Mouse (Mus musculus) hindbrain, embryonic 13.5 days (tissue): ENCODE data around the gene Apoh. TPM values are rescaled to one million over a fixed set of nuclear protein-coding genes. Genes with fewer than 3 reads are reported as not detected.
A peak's percentile ranks its signal among the peaks of the same experiment; 100 is the strongest.

Experiments
- ATAC-seq: fragments of 200-750 bp; cut with Nextera tagmentation; 2 replicates; pipeline ENCODE4 v1.8.0; 2017; ENCODE audit warnings: moderate TSS enrichment; ENCODE audit not compliant: low FRiP score
- H3K27ac ChIP-seq: fragments of 300-500 bp; sonication (generic); 2 replicates; pipeline ENCODE4 v1.5.1; 2015; ENCODE audit warnings: inconsistent platforms, mild to moderate bottlenecking, moderate library complexity
- H3K27me3 ChIP-seq: fragments of 300-500 bp; sonication (generic); 2 replicates; pipeline ENCODE4 v1.6.1; 2015; ENCODE audit warnings: mild to moderate bottlenecking, inconsistent platforms
- H3K36me3 ChIP-seq: fragments of 300-500 bp; sonication (generic); 2 replicates; pipeline ENCODE4 v1.6.1; 2015; ENCODE audit warnings: mild to moderate bottlenecking, inconsistent platforms
- H3K4me1 ChIP-seq: fragments of 300-500 bp; sonication (generic); replicated peaks from 2 replicates; pipeline ENCODE4 v1.6.1; 2015; ENCODE audit warnings: inconsistent platforms
- H3K4me2 ChIP-seq: fragments of 300-500 bp; sonication (generic); 2 replicates; pipeline ENCODE4 v1.6.1; 2015; ENCODE audit warnings: inconsistent platforms, mild to moderate bottlenecking, moderate library complexity
- H3K4me3 ChIP-seq: fragments of 300-500 bp; sonication (generic); 2 replicates; pipeline ENCODE4 v1.5.1; 2015; ENCODE audit warnings: mild to moderate bottlenecking, inconsistent platforms
- H3K9ac ChIP-seq: fragments of 300-500 bp; sonication (generic); 2 replicates; pipeline ENCODE4 v1.6.1; 2015; ENCODE audit warnings: mild to moderate bottlenecking, inconsistent platforms
- H3K9me3 ChIP-seq: fragments of 300-500 bp; sonication (generic); 2 replicates; pipeline ENCODE4 v1.6.1; 2016; ENCODE audit warnings: inconsistent platforms
- WGBS: fragments of 180-500 bp; shearing (Covaris S2); methylation state at CpG from one replicate; pipeline ENCODE4 v1.1.7; 2015; 5-methylcytosine and 5-hydroxymethylcytosine counted together
- polyA plus RNA-seq: library from polyadenylated mRNA; unstranded; fragments of >200 nt; fragmentation: Nextera tagmentation; extraction: Ambion mirVana; gene quantifications from 2 replicates; pipeline ENCODE4 v1.2.1, GENCODE M21; 2015

The Apoh gene
- polyA plus RNA-seq, result 0.14 and 0.66 TPM in 2 replicates

- WGBS, result under 1% methylated on average over 74 of the region's 75 CpGs
- Histone ChIP-seq H3K36me3 (no peaks in the 10 kb centered on the region), H3K4me3 (peak within 1 kb of the TSS; percentile 76), H3K9me3 (no peaks in the 10 kb centered on the region), H3K4me1 (peaks cover 28% of the 10 kb centered on the region), H3K4me2 (peak within 1 kb of the TSS; percentile 100), H3K27ac (peak within 1 kb of the TSS; percentile 93), H3K9ac (peak within 1 kb of the TSS; percentile 88), H3K27me3 (peaks cover 20% of the 10 kb centered on the region)
- peak; percentile 78 for ATAC-seq
Observed at GRCm38 (mm10) chr11:108342781-108343768, at the start of gene Apoh. Gene Apoh (plus strand): TSS chr11:108343354.

DNA sequence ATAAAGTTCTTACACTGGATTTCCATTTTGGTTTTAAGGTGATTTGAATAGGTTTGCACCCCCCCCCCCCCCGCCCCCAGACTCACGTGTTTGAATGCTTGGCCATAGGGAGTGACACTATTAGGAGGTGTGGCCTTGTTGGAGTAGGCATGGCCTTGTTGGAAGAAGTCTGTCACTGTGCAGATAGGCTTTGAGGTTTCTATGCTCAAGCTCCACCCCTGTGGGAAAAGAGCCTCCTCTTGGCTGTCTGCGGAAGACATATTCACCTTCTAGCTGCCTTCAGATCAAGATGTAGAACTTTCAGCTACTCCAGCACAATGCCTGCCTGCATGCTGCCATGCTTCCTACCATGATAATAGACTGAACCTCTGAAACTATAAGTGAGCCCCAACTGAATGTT is 49.3 kb upstream of the Apoh start:
- no peaks in the 10 kb centered on the region for H3K27me3 ChIP-seq
- no peak overlapping the region for H3K4me3 ChIP-seq
- no peak overlapping the region for H3K4me2 ChIP-seq
- no peak overlapping the region for H3K27ac ChIP-seq
- H3K4me1 ChIP-seq, result 0 out of 2 replicates have a peak, but pooled peaks cover 5% of the 10 kb centered on the region
- no peaks in the 10 kb centered on the region for H3K9me3 ChIP-seq
- 70% methylated on average over 3 of the region's 3 CpGs for WGBS
- H3K36me3 ChIP-seq, result no peaks in the 10 kb centered on the region
- no peak overlapping the region for H3K9ac ChIP-seq
- no peak for ATAC-seq

DNA sequence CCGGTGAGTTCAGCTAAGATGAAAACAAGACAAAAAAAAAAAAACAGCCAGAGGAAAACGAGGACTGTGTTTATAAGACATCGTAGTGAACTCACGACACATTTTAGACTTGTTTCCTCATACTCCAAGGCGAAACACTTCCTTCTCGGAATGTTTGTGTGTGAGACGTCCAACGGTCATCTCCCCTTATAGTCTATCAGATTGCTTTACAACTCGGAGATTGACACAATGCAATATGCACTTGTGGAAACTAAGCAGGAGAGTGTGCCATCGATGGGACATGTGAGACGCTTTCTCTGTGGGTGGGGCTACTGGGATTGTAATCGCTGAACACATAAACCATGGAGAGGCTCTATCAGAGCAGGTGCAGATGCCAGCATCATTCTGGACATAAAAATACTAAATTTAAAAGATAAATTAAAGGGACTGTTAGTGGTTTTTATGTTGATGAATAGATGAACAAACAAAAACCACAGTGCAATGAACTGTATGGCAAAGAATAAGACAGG is 48.8 kb upstream of the Apoh start:
- Histone ChIP-seq H3K4me1 (0 out of 2 replicates have a peak, but pooled peaks cover 5% of the 10 kb centered on the region), H3K27ac (no peak overlapping the region), H3K4me3 (no peak overlapping the region), H3K4me2 (no peak overlapping the region), H3K9ac (no peak overlapping the region), H3K9me3 (no peaks in the 10 kb centered on the region), H3K27me3 (no peaks in the 10 kb centered on the region), H3K36me3 (no peaks in the 10 kb centered on the region)
- WGBS, result 94% methylated on average over 12 of the region's 12 CpGs
- no peak for ATAC-seq

GRCm38 (mm10) chr11:108295373-108295772 is 47.8 kb upstream of the Apoh start:
- H3K9ac ChIP-seq, result no peak overlapping the region
- no peak for ATAC-seq
- no peaks in the 10 kb centered on the region for H3K9me3 ChIP-seq
- peaks cover 14% of the 10 kb centered on the region for H3K4me1 ChIP-seq
- no peak overlapping the region for H3K4me3 ChIP-seq
- no peaks in the 10 kb centered on the region for H3K27me3 ChIP-seq
- no peak overlapping the region for H3K27ac ChIP-seq
- no peaks in the 10 kb centered on the region for H3K36me3 ChIP-seq
- no peak overlapping the region for H3K4me2 ChIP-seq

DNA sequence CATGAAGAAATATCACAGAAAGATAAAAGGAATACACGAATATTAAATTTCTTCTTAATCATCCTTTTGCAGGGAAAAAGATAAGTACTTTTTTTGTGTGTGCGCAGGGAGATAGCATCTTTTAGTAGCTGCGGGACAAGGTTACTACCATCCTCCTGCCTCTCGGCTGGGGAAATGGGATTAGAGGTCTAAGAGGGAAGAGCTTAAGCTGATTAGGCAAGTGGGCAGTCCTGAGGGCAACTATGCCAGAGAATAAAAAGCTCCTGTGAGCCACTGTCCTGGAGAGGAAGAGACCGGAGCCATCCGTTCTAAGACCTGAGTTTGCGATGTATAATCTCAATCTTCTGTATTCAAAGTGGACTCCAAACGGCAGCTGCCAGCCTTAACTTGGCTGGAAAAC is 45.2 kb upstream of the Apoh start:
- no peak for ATAC-seq
- no peak overlapping the region for H3K9ac ChIP-seq
- H3K4me3 ChIP-seq, result no peak overlapping the region
- no peak overlapping the region for H3K27ac ChIP-seq
- WGBS, result 65% methylated on average over 8 of the region's 8 CpGs
- H3K36me3 ChIP-seq, result no peaks in the 10 kb centered on the region
- H3K27me3 ChIP-seq, result no peaks in the 10 kb centered on the region
- peaks cover 19% of the 10 kb centered on the region for H3K4me1 ChIP-seq
- no peaks in the 10 kb centered on the region for H3K9me3 ChIP-seq
- no peak overlapping the region for H3K4me2 ChIP-seq

DNA sequence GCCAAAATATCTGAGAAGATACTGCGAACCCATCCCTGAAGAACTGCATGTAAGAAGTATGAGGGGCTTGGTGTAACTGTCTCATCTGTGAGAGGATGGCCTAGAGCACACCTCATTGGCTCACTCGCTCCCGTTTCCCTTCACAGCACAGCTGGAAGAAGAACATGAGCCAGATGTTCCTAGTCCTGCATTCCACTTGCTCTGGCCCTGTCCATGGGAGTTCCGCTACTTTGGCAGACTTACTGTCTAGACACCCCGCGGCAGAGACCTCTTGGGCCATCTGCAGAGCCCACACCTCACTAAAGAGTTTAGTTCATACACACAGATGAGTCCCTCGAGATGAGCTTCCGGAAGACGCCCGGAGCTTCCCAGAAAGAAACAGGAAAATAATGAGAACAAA is 43.2 kb upstream of the Apoh start:
- 88% methylated on average over 10 of the region's 10 CpGs for WGBS
- ATAC-seq, result no peak

DNA sequence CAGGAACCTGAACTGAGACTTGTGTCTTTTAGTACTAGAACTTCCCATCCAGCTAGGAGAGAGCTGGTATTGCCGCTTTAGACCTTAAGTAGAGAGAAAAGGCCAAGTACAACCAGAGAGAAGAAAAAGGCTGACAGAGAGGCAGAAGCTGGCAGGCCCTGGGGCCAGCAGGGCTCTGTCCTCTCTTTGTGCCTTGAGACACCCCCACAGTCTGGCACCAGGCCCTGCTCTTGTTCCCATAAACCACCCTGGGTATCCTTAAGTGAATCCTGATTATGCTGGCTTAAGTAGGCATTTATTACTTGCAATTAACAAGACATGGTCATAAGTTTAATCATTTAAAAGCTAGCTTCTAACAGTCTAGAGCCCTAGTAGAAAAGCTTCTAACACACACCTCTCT is 42.7 kb upstream of the Apoh start:
- WGBS, result 95% methylated on average over 1 of the region's 1 CpGs
- Histone ChIP-seq H3K36me3 (no peaks in the 10 kb centered on the region), H3K4me2 (no peak overlapping the region), H3K4me3 (no peak overlapping the region), H3K27me3 (no peaks in the 10 kb centered on the region), H3K9me3 (no peaks in the 10 kb centered on the region), H3K27ac (no peak overlapping the region), H3K4me1 (peaks cover 19% of the 10 kb centered on the region), H3K9ac (no peak overlapping the region)
- ATAC-seq, result no peak

More for the DNA sequence above, 43.2 kb upstream of the Apoh start:
- no peaks in the 10 kb centered on the region for H3K27me3 ChIP-seq
- H3K9me3 ChIP-seq, result no peaks in the 10 kb centered on the region
- no peak overlapping the region for H3K9ac ChIP-seq
- no peak overlapping the region for H3K27ac ChIP-seq
- no peaks in the 10 kb centered on the region for H3K36me3 ChIP-seq
- peaks cover 19% of the 10 kb centered on the region for H3K4me1 ChIP-seq
- no peak overlapping the region for H3K4me2 ChIP-seq
- H3K4me3 ChIP-seq, result no peak overlapping the region

GRCm38 (mm10) chr11:108301036-108301435 is 42.1 kb upstream of the Apoh start:
- Histone ChIP-seq H3K9ac (no peak overlapping the region), H3K27ac (no peak overlapping the region), H3K36me3 (no peaks in the 10 kb centered on the region), H3K27me3 (no peaks in the 10 kb centered on the region), H3K4me1 (peaks cover 19% of the 10 kb centered on the region), H3K4me2 (no peak overlapping the region), H3K4me3 (no peak overlapping the region), H3K9me3 (no peaks in the 10 kb centered on the region)
- ATAC-seq, result no peak
- WGBS, result 88% methylated on average over 6 of the region's 6 CpGs

DNA sequence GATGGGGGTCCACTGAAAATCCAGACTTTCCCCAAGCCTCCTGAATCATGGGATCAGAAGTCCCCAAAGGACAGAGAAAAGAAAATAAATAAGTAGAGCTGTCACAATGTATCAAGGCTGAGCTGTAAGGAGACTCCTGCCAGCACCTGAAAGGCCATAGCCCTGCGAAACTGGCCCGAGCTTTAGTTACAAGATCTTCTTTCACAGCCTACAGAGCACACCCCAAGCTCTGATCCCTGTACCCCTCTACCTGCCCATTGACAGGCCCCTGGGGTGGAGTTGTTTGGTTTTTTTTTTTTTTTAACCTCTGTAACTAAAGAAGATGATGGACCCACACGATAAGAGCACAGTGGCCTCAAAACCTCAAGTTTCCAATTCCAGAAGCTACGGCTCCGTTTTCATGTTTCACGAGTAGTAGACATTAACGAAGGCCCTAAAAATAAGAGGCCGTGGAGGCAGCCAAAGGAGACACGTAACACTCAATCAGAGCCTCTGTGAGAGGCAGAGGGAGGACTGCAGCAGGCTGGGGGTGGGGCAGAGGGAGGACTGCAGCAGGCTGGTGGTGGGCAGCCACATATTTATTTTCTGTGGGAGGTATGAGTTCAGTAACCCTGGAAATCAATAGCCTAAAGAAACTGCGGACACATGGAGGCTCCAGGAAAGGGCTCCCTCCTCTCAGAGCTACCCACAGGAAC is 41.2 kb upstream of the Apoh start:
- Histone ChIP-seq H3K4me3 (no peak overlapping the region), H3K4me1 (peaks cover 18% of the 10 kb centered on the region), H3K36me3 (no peaks in the 10 kb centered on the region), H3K4me2 (no peak overlapping the region), H3K27me3 (no peaks in the 10 kb centered on the region), H3K9me3 (no peaks in the 10 kb centered on the region), H3K27ac (no peak overlapping the region), H3K9ac (no peak overlapping the region)
- no peak for ATAC-seq
- 82% methylated on average over 10 of the region's 10 CpGs for WGBS

- 98% methylated on average over 4 of the region's 4 CpGs for WGBS
- Histone ChIP-seq H3K36me3 (no peaks in the 10 kb centered on the region), H3K4me1 (peaks cover 14% of the 10 kb centered on the region), H3K27me3 (no peaks in the 10 kb centered on the region), H3K9me3 (no peaks in the 10 kb centered on the region), H3K9ac (no peak overlapping the region), H3K4me3 (no peak overlapping the region), H3K27ac (no peak overlapping the region), H3K4me2 (no peak overlapping the region)
- no peak for ATAC-seq
Observed at GRCm38 (mm10) chr11:108303787-108304186, 39.4 kb upstream of the Apoh start.

DNA sequence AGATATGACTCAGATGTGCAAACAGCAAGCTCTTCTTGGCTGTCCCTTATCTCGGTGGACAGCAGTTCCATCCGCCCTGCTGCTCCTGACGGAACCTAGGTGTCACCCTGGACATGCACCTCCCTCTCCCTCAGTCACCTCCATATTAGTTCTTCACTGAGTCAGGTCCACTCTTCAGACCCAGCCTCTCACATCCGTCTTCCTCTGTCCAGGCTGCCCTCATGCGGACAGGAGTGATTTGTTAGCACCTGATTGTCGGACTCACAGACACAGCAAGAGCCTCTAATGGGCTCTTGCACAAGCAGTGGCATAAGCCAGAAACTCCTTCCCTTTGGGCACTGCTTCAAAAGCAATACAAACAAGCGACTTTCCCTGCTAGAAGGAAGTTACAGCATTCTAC is 35.9 kb upstream of the Apoh start:
- no peaks in the 10 kb centered on the region for H3K4me1 ChIP-seq
- H3K9me3 ChIP-seq, result no peaks in the 10 kb centered on the region
- no peak overlapping the region for H3K27ac ChIP-seq
- no peak overlapping the region for H3K4me2 ChIP-seq
- no peaks in the 10 kb centered on the region for H3K36me3 ChIP-seq
- no peak for ATAC-seq
- H3K4me3 ChIP-seq, result no peak overlapping the region
- no peaks in the 10 kb centered on the region for H3K27me3 ChIP-seq
- H3K9ac ChIP-seq, result no peak overlapping the region
- WGBS, result 71% methylated on average over 7 of the region's 7 CpGs

DNA sequence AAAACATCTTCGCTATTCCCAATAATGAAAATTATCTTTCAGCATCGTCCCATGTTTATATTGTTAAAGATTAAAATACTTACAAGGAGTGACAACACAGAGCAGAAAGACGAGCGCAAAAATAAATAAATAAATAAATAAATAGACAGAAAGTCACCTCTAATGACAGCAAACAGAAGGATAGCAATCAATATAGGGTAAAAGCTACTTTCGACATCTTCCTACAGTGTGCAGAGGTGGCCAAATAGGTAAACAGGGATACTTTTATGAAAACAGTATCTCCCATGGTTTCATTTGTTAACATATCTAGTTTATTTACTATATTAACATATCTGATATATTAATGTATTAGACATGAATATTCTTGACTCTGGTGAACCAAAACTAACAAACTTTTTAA is 34.9 kb upstream of the Apoh start:
- Histone ChIP-seq H3K4me3 (no peak overlapping the region), H3K9me3 (no peaks in the 10 kb centered on the region), H3K9ac (no peak overlapping the region), H3K27me3 (no peaks in the 10 kb centered on the region), H3K4me2 (no peak overlapping the region), H3K27ac (no peak overlapping the region), H3K4me1 (no peaks in the 10 kb centered on the region), H3K36me3 (no peaks in the 10 kb centered on the region)
- no peak for ATAC-seq
- 95% methylated on average over 5 of the region's 5 CpGs for WGBS
